Mouse (Mus musculus) splenic B cell, adult 2 months (primary cell): ENCODE measurements at regions not wholly inside any gene's neighbourhood (a gene's known extent, or its start where the extent isn't known, plus 50 kb on each side); places are given as distances from the start of the nearest gene placed in this dataset.

ENCODE experiments used
- DNase-seq: peaks from one replicate; pipeline ENCODE4 v3.0.0-alpha.2; 2011; ENCODE audit warnings: low read depth, low spot score
- H3K27me3 ChIP-seq: 2 replicates; pipeline ENCODE4 v1.6.1; 2012; ENCODE audit warnings: mild to moderate bottlenecking, low read length, moderate library complexity, mixed read lengths; ENCODE audit not compliant: control insufficient read depth, poor library complexity, insufficient read depth, severe bottlenecking
- H3K36me3 ChIP-seq: 2 replicates; pipeline ENCODE4 v1.6.1; 2012; ENCODE audit warnings: mild to moderate bottlenecking, low read length, moderate library complexity, mixed read lengths; ENCODE audit not compliant: control insufficient read depth, poor library complexity, insufficient read depth, severe bottlenecking

GRCm38 (mm10) chr13:97491865-97492847, 251.3 kb downstream of the Enc1 start:
- DNase-seq = no peak
- no peaks in the 10 kb centered on the region for H3K27me3 ChIP-seq
- no peaks in the 10 kb centered on the region for H3K36me3 ChIP-seq

- Histone ChIP-seq H3K27me3 (no peaks in the 10 kb centered on the region), H3K36me3 (no peaks in the 10 kb centered on the region)
- DNase-seq = no peak
These were observed 249.2 kb downstream of the Enc1 start for GRCm38 (mm10) chr13:97490131-97490530.

DNA sequence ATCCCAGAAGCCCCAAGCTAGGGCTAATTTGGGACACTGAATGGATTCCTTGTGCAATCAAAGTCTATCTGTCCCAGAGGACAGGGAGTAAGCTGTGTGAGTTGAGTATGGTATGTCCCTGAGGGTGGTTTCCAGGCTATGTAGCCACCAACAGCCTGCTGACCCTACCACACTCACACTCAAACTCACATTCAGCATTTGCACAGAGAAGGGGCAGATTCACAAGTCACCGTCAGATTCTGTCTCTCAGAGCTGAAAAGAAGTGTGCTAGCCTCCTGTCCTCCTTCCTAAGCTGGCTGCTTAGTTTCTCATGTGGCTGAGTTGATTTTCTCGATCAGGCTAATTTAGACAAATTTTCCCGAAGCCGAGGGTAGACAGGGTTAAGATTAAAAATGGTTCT, 248.8 kb downstream of the Enc1 start:
- H3K27me3 ChIP-seq = no peaks in the 10 kb centered on the region
- H3K36me3 ChIP-seq = no peaks in the 10 kb centered on the region
- no peak for DNase-seq

DNA sequence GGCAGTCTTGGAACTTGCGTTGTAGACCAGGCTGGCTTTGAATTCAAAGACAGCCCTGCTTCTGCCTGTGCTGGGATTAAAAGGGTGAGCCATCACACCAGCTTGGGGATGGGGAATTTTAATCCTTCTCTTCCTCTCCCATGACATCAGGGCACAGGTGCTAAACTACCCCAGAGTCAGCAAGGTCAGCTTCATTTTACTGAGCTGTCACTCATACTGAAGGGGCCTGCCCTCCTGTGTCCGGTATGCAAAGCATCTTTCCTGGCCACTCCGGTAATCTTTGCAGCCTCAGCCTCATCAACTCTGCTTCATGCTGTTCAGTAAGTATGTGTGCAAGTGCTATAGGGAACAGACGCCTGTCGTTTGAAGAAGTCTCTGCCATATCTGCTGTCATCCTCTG, 248.1 kb downstream of the Enc1 start:
- no peak for DNase-seq
- no peaks in the 10 kb centered on the region for H3K36me3 ChIP-seq
- H3K27me3 ChIP-seq = no peaks in the 10 kb centered on the region

- no peak for DNase-seq
- Histone ChIP-seq H3K36me3 (no peaks in the 10 kb centered on the region), H3K27me3 (no peaks in the 10 kb centered on the region)
These were observed 247.6 kb downstream of the Enc1 start for GRCm38 (mm10) chr13:97488518-97488917.

DNA sequence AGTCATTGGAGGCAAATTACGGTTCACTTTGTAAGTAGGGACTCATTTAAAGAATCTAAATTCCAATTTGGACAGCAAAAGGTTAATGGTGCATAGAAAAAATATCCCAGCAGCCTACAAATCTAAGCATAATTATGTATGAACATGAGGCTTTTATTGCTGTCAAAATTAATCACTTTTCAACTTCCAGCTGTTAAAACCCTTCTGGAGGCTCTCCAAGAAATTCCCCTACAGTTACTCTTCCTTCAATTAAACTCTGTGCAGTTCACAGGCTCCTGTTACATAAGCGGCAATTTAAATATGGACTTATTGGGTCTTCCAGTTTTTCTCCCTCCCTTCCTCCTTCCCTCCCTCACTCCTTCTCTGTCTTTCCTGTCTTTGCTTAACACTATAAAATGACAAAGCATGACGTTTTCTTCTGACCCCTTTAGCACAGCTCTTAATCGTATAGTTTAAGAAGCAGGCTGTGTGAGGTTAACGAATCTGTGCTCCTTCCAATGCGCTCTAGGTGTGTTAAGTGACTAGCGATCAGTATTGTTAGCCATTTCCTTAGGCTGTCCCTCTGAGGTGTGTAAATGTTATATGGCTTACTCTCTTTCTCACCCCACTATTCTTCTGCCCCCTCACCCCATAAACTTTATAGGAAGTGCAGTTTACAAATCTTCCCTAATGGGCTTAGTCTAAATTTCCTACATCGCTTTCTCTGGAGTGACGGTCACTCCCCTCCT, 247.0 kb downstream of the Enc1 start:
- no peaks in the 10 kb centered on the region for H3K27me3 ChIP-seq
- DNase-seq = no peak
- no peaks in the 10 kb centered on the region for H3K36me3 ChIP-seq

- Histone ChIP-seq H3K36me3 (no peaks in the 10 kb centered on the region), H3K27me3 (no peaks in the 10 kb centered on the region)
- DNase-seq = no peak
These were observed 245.6 kb downstream of the Enc1 start for GRCm38 (mm10) chr13:97486490-97486889.

DNA sequence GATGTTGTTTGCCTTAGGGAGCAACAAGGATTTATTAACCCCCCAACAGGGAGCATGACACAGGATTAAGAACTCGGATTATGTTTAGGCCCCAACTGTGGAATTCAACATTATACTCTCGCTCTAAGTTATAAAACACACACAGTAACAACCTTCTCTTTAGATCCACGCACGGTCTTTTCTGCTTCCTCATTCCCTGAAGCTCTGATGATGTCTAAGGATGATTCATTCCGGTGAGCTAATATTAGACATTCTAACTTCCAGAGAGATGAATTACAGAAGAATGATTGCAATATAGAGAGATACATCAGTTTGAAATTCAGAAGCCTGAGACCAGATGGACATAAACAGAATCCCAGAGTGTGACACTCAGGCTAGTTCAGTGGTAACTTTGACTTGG, 245.0 kb downstream of the Enc1 start:
- no peaks in the 10 kb centered on the region for H3K27me3 ChIP-seq
- DNase-seq = no peak
- no peaks in the 10 kb centered on the region for H3K36me3 ChIP-seq

- H3K36me3 ChIP-seq = no peaks in the 10 kb centered on the region
- no peak for DNase-seq
- no peaks in the 10 kb centered on the region for H3K27me3 ChIP-seq
These were observed 244.1 kb downstream of the Enc1 start for GRCm38 (mm10) chr13:97484808-97485545.

- Histone ChIP-seq H3K36me3 (no peaks in the 10 kb centered on the region), H3K27me3 (no peaks in the 10 kb centered on the region)
- no peak for DNase-seq
These were observed 242.8 kb downstream of the Enc1 start for GRCm38 (mm10) chr13:97483681-97484080.

DNA sequence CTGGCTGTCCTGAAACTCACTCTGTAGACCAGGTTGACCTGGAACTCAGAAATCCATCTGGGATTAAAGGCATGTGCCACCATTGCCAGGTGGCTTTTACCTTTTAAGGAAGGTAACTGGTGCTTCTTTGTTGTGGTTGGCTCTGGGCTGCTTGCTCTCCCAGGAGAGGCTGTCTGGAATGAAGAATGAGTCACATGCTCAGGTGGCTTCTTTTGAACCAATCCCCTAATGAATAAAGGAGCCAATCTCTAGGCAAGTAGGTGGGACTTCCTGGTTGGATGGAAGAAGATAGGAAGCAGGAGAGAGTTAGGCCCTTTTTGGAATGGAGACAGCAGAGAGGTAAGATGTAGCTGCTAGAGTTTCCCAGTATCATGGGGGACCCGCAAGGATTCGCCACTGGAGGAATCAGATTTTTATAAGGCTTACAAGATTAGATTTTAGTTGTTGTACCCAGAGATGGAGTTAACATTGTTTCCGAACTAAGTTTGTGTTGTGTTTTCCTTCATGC, 241.6 kb downstream of the Enc1 start:
- no peak for DNase-seq
- Histone ChIP-seq H3K27me3 (no peaks in the 10 kb centered on the region), H3K36me3 (no peaks in the 10 kb centered on the region)

- H3K27me3 ChIP-seq = no peaks in the 10 kb centered on the region
- no peaks in the 10 kb centered on the region for H3K36me3 ChIP-seq
- no peak for DNase-seq
These were observed 240.4 kb downstream of the Enc1 start for GRCm38 (mm10) chr13:97481259-97481658.

DNA sequence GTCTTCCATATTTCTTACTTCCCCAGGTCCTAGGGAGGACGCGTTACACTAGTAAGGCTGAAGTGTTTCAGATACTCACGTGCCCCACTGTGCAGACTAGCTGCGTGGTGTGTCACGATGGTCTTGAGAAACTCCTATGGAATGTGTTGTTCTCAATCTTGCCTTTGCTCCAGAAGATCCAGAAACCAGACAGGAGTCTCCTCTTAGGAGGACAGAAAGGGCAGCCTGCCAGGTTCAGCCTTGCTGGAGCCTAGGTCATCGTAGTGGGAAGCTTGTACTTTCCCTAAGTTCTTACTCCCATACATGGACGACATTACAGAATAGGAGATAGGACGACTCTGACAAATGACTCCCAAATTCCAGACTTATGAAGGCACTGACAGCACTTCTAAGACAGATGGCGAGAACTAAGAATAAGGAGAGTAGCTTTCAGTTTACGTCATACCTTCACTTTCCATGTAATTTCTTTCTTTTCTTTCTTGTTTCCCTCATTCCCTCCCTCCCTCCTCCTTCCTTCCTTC, 238.2 kb downstream of the Enc1 start:
- Histone ChIP-seq H3K36me3 (no peaks in the 10 kb centered on the region), H3K27me3 (no peaks in the 10 kb centered on the region)
- DNase-seq = no peak

GRCm38 (mm10) chr13:97473971-97474365, 233.1 kb downstream of the Enc1 start:
- Histone ChIP-seq H3K27me3 (no peaks in the 10 kb centered on the region), H3K36me3 (no peaks in the 10 kb centered on the region)
- no peak for DNase-seq
